ENCODE assay signal across 17 mouse cellular contexts in genomic region chr7:24476856-24477255, GRCm38 (mm10). TPM values are rescaled to one million over a fixed set of nuclear protein-coding genes. Genes with fewer than 3 reads are reported as not detected.
"Had no signal": no experiment of that assay in that cellular context is flagged by ENCODE, and none has a peak within 500 bp of the region (broad histone marks: within the 10 kb centered on the region; RNA-seq: fewer than 3 reads in every experiment).

No protein-coding gene starts in this region.

- H3K4me3 ChIP-seq: megakaryocyte, embryonic 14.5 days; midbrain, embryonic 13.5 days; midbrain, embryonic 15.5 days; neural tube, embryonic 12.5 days; stomach, embryonic 15.5 days had no signal

- DNase-seq: lung, adult 18-20 months; lung, embryonic 14.5 days; lung, postnatal 10 days; lung, postnatal 4 days; right cerebral cortex, postnatal 14 days; thymus, adult 18-20 months; thymus, postnatal 14 days; thymus, postnatal 36 days had no signal

- H3K27ac ChIP-seq: midbrain, embryonic 13.5 days; midbrain, embryonic 15.5 days; neural tube, embryonic 12.5 days; stomach, embryonic 15.5 days; stomach, postnatal 0 days had no signal

- ATAC-seq: midbrain, embryonic 13.5 days; midbrain, embryonic 15.5 days had no signal

RNA-seq across cellular contexts. Expression of gene Cadm4, which starts 5.0 kb away (rescaled TPM):
- total RNA-seq: monocyte, adult 5-6 weeks; neutrophil, adult 5-6 weeks had no signal

RNA-seq across cellular contexts. Expression of gene Irgc1, which starts 24.8 kb away (rescaled TPM):
- total RNA-seq: midbrain, postnatal 0 days; monocyte, adult 5-6 weeks had no signal

RNA-seq across cellular contexts. Expression of gene Zfp428, which starts 29.9 kb away (rescaled TPM):
- total RNA-seq: neutrophil, adult 5-6 weeks had no signal

RNA-seq across cellular contexts. Expression of gene AC161166.1, which starts 35.4 kb away (rescaled TPM):
- total RNA-seq: midbrain, postnatal 0 days; monocyte, adult 5-6 weeks; neutrophil, adult 5-6 weeks had no signal
